Mouse (Mus musculus) neural tube, embryonic 12.5 days (tissue): Measurements from ENCODE around the gene Hck. TPM values are rescaled to one million over a fixed set of nuclear protein-coding genes. Genes with fewer than 3 reads are reported as not detected.
A peak's percentile ranks its signal among the peaks of the same experiment; 100 is the strongest.

ENCODE experiments used
- ATAC-seq: fragments of 200-750 bp; cut with Nextera tagmentation; 2 replicates; pipeline ENCODE4 v1.8.0; 2017; ENCODE audit warnings: low read depth, mild to moderate bottlenecking, moderate TSS enrichment, moderate library complexity; ENCODE audit not compliant: low FRiP score
- H3K27ac ChIP-seq: fragments of 300-500 bp; sonication (generic); 2 replicates; pipeline ENCODE4 v1.5.1; 2016
- H3K27me3 ChIP-seq: fragments of 300-500 bp; sonication (generic); replicated peaks from 2 replicates; pipeline ENCODE4 v1.6.1; 2016; ENCODE audit warnings: mild to moderate bottlenecking
- H3K36me3 ChIP-seq: fragments of 300-500 bp; sonication (generic); 2 replicates; pipeline ENCODE4 v1.6.1; 2016; ENCODE audit warnings: mild to moderate bottlenecking
- H3K4me1 ChIP-seq: fragments of 300-500 bp; sonication (generic); 2 replicates; pipeline ENCODE4 v1.6.1; 2016
- H3K4me2 ChIP-seq: fragments of 300-500 bp; sonication (generic); replicated peaks from 2 replicates; pipeline ENCODE4 v1.6.1; 2016; ENCODE audit warnings: mild to moderate bottlenecking
- H3K4me3 ChIP-seq: fragments of 300-500 bp; sonication (generic); 2 replicates; pipeline ENCODE4 v1.5.1; 2016
- H3K9ac ChIP-seq: fragments of 300-500 bp; sonication (generic); 2 replicates; pipeline ENCODE4 v1.6.1; 2016; ENCODE audit warnings: mild to moderate bottlenecking
- H3K9me3 ChIP-seq: fragments of 300-500 bp; sonication (generic); 2 replicates; pipeline ENCODE4 v1.6.1; 2016; ENCODE audit warnings: mild to moderate bottlenecking
- WGBS: fragments of 180-500 bp; shearing (Covaris S2); methylation state at CpG from one replicate; pipeline ENCODE4 v1.1.7; 2016; 5-methylcytosine and 5-hydroxymethylcytosine counted together
- polyA plus RNA-seq: library from polyadenylated mRNA; unstranded; fragments of >200 nt; fragmentation: Nextera tagmentation; extraction: Ambion mirVana; gene quantifications from 2 replicates; pipeline ENCODE4 v1.2.1, GENCODE M21; 2016

Gene Hck
- polyA plus RNA-seq, 1 experiment from 2014 or later = 2.5 TPM

DNA sequence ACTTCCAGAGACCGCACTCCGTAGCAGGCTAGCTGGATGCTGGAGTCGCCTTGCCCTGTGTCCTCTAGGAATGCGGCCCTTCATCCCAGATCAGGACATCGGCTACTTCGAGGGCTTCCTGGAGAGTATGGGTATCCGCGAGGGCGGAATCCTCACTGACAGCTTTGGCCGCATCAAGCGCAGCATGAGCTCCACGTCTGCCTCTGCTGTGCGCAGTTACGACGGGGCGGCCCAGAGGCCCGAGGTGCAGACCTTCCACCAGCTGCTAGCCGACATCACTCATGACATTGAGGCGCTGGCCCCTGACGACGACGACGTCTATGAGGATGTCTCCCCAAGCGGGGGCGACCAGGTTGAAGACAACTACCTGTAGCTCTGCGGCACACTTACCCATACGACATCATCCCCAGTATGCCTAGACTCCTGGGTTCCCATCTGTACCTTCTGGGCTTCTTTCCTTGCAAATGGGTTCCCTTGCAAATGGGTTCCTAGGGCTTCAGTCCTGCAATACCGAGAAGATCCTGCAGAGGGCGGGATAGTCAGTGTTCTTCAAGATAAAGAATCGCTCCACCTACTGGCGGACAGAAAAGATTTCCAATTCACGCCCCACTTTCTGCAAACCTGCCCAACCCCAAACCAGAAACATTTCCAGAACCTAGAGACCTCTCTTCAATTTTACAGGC is 27.3 kb upstream of the Hck start:
- H3K9me3 ChIP-seq = no peaks in the 10 kb centered on the region
- H3K4me1 ChIP-seq = no peaks in the 10 kb centered on the region
- 34% methylated on average over 32 of the region's 32 CpGs for WGBS
- no peak overlapping the region for H3K4me2 ChIP-seq
- H3K27ac ChIP-seq = no peak overlapping the region
- H3K36me3 ChIP-seq = no peaks in the 10 kb centered on the region
- H3K27me3 ChIP-seq = no peaks in the 10 kb centered on the region
- no peak overlapping the region for H3K4me3 ChIP-seq
- ATAC-seq = no peak
- H3K9ac ChIP-seq = no peak overlapping the region

DNA sequence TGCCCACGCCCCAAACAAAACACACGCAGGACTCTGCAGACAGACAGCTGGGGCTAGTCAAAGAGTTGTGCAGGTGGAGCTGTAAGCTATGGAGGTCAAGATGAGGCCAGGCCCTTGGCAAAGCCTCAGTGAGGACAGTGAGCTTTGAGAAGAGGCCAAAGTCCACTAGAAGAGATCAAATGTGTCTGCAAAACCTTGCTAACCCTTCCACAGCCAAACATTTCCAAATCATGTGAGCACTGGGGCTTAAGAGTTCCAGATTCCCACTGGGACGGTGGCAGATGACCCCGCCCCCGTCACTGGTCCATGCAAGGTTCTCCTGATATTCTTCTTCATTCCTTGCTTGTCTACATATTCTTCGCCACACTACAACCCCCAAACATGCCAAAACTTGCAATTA is 26.4 kb upstream of the Hck start:
- H3K9me3 ChIP-seq = no peaks in the 10 kb centered on the region
- ATAC-seq = no peak
- no peaks in the 10 kb centered on the region for H3K36me3 ChIP-seq
- no peak overlapping the region for H3K4me3 ChIP-seq
- WGBS = 86% methylated on average over 6 of the region's 6 CpGs
- H3K4me2 ChIP-seq = no peak overlapping the region
- H3K9ac ChIP-seq = no peak overlapping the region
- H3K4me1 ChIP-seq = no peaks in the 10 kb centered on the region
- no peak overlapping the region for H3K27ac ChIP-seq
- H3K27me3 ChIP-seq = no peaks in the 10 kb centered on the region

DNA sequence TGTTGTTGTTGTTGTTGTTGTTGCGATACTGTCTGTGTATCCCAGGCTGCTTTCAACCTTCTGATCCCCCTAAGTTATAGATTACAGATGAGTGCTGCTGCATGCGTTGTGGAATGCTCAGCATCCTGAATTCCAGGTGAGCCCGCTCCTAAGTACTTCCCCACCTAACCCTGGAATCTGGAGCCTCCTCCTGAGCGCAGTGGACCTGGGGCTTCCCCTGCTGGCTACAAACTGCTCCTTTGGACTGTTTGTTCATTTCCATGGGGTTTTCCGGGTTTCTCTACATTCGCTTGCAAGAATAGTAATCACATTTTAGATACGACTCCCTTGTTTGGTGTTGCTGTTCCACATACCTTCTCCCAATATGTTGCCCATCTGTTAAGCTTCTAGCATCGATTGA is 25.0 kb upstream of the Hck start:
- Histone ChIP-seq H3K4me2 (no peak overlapping the region), H3K9ac (no peak overlapping the region), H3K9me3 (no peaks in the 10 kb centered on the region), H3K36me3 (no peaks in the 10 kb centered on the region), H3K27ac (no peak overlapping the region), H3K4me3 (no peak overlapping the region), H3K27me3 (no peaks in the 10 kb centered on the region), H3K4me1 (no peaks in the 10 kb centered on the region)
- no peak for ATAC-seq
- 90% methylated on average over 8 of the region's 8 CpGs for WGBS

DNA sequence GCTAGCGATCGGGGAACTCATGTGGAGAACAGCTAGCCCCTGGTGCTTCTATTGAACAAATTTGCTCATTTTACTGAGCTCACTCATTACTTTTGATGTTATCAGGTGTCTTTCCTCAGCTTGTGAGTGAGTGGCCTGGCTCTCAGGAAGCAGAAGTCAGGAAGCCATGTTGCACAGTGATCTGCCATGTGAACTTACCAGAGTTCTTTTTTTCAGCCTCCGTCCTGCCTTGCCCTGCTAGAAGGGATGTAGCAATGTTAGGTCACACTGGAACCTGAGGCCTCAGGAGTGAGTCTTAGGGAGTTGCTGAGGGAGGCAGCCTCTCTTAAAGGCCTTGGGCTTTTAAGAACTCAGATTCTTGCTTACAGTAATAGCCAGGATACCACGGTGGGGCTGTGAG is 24.4 kb upstream of the Hck start:
- H3K4me1 ChIP-seq = no peaks in the 10 kb centered on the region
- no peaks in the 10 kb centered on the region for H3K36me3 ChIP-seq
- WGBS = 91% methylated on average over 4 of the region's 4 CpGs
- ATAC-seq = no peak
- no peak overlapping the region for H3K27ac ChIP-seq
- H3K4me2 ChIP-seq = no peak overlapping the region
- H3K9me3 ChIP-seq = no peaks in the 10 kb centered on the region
- no peaks in the 10 kb centered on the region for H3K27me3 ChIP-seq
- H3K9ac ChIP-seq = no peak overlapping the region
- H3K4me3 ChIP-seq = no peak overlapping the region

DNA sequence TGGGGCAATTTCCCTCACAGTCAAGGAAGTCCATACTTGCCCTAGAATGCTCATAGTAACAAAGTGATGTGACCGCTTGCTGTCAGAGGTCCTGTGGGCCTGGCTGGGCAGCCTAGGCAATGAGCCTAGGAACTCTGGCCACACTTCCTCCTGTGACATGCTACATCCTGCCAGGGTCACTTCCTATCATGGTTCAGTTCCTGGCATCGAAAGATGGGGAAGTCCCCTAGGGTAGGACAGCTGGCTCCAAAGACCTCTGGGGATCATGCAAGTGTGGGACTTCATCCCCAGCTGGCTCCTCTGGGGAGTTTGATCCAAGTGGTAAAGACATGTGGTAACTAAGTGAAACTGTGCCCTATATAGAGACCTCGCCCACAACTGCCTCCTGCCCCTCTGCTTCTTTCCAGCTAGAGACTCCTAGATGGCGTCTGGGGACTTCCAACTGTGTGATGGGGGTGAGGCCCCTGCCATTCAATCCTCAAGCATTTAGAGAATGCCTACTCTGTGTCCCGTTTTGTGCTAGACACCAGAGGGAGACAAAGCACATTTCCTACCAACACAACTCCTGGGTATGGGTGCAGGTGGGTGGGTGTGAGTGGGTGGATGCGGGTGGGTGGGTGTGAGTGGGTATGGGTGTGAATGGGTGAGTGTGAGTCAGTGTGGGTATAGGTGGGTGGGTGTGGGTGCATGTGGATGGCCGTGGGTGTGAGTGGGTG is 23.8 kb upstream of the Hck start:
- no peak overlapping the region for H3K9ac ChIP-seq
- no peaks in the 10 kb centered on the region for H3K4me1 ChIP-seq
- no peaks in the 10 kb centered on the region for H3K9me3 ChIP-seq
- WGBS = 62% methylated on average over 7 of the region's 7 CpGs
- H3K4me2 ChIP-seq = no peak overlapping the region
- no peaks in the 10 kb centered on the region for H3K36me3 ChIP-seq
- no peak overlapping the region for H3K27ac ChIP-seq
- H3K27me3 ChIP-seq = no peaks in the 10 kb centered on the region
- no peak for ATAC-seq
- no peak overlapping the region for H3K4me3 ChIP-seq

DNA sequence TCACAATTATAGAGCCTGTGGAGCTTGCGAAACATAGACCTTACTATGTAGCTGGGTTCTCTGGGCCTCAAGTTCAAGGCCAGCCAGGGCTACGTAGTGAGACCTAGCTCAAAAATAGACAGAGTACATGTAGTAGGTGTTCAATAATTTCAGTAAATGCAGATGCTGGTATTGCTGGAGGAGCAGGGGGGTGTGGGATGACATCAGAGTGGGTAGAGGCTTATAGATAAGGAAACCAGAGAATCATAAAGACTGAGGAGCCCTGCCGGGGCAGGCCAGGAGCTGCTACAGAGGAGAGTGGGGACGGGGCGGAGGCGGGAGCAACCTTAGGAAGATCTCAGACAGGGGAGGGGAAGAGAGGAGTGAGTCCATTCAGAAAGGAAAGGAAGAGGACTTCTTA is 22.7 kb upstream of the Hck start:
- 89% methylated on average over 6 of the region's 6 CpGs for WGBS
- Histone ChIP-seq H3K4me1 (no peaks in the 10 kb centered on the region), H3K27ac (no peak overlapping the region), H3K27me3 (no peaks in the 10 kb centered on the region), H3K4me2 (no peak overlapping the region), H3K9me3 (no peaks in the 10 kb centered on the region), H3K9ac (no peak overlapping the region), H3K4me3 (no peak overlapping the region), H3K36me3 (no peaks in the 10 kb centered on the region)
- ATAC-seq = no peak

- no peak overlapping the region for H3K9ac ChIP-seq
- H3K36me3 ChIP-seq = no peaks in the 10 kb centered on the region
- no peak for ATAC-seq
- H3K9me3 ChIP-seq = no peaks in the 10 kb centered on the region
- no peak overlapping the region for H3K27ac ChIP-seq
- no peak overlapping the region for H3K4me2 ChIP-seq
- H3K4me1 ChIP-seq = no peaks in the 10 kb centered on the region
- WGBS = 92% methylated on average over 4 of the region's 4 CpGs
- no peak overlapping the region for H3K4me3 ChIP-seq
- no peaks in the 10 kb centered on the region for H3K27me3 ChIP-seq
Observed at GRCm38 (mm10) chr2:153086166-153086565, 22.1 kb upstream of the Hck start.

- no peaks in the 10 kb centered on the region for H3K4me1 ChIP-seq
- no peak overlapping the region for H3K27ac ChIP-seq
- no peak overlapping the region for H3K9ac ChIP-seq
- no peaks in the 10 kb centered on the region for H3K9me3 ChIP-seq
- ATAC-seq = no peak
- no peaks in the 10 kb centered on the region for H3K27me3 ChIP-seq
- no peak overlapping the region for H3K4me2 ChIP-seq
- 88% methylated on average over 10 of the region's 10 CpGs for WGBS
- H3K4me3 ChIP-seq = no peak overlapping the region
- no peaks in the 10 kb centered on the region for H3K36me3 ChIP-seq
Observed at GRCm38 (mm10) chr2:153087091-153087490, 21.2 kb upstream of the Hck start.

GRCm38 (mm10) chr2:153089316-153089715 is 19.0 kb upstream of the Hck start:
- H3K4me3 ChIP-seq = no peak overlapping the region
- ATAC-seq = no peak
- H3K27me3 ChIP-seq = no peaks in the 10 kb centered on the region
- H3K4me1 ChIP-seq = no peaks in the 10 kb centered on the region
- no peaks in the 10 kb centered on the region for H3K36me3 ChIP-seq
- no peak overlapping the region for H3K4me2 ChIP-seq
- H3K9ac ChIP-seq = no peak overlapping the region
- WGBS = 57% methylated on average over 2 of the region's 2 CpGs
- no peaks in the 10 kb centered on the region for H3K9me3 ChIP-seq
- no peak overlapping the region for H3K27ac ChIP-seq

- H3K4me1 ChIP-seq = no peaks in the 10 kb centered on the region
- no peak overlapping the region for H3K27ac ChIP-seq
- no peak for ATAC-seq
- H3K4me3 ChIP-seq = no peak overlapping the region
- H3K9ac ChIP-seq = no peak overlapping the region
- H3K9me3 ChIP-seq = no peaks in the 10 kb centered on the region
- no peaks in the 10 kb centered on the region for H3K27me3 ChIP-seq
- no peaks in the 10 kb centered on the region for H3K36me3 ChIP-seq
- H3K4me2 ChIP-seq = no peak overlapping the region
- 38% methylated on average over 10 of the region's 10 CpGs for WGBS
Observed at GRCm38 (mm10) chr2:153090551-153091165, 17.6 kb upstream of the Hck start.

GRCm38 (mm10) chr2:153107046-153107766 is 1.1 kb upstream of the Hck start:
- no peak for ATAC-seq
- peak overlapping the region; percentile 79 for H3K4me2 ChIP-seq
- peaks cover 38% of the 10 kb centered on the region for H3K27me3 ChIP-seq
- H3K9ac ChIP-seq = no peak overlapping the region
- no peak overlapping the region for H3K27ac ChIP-seq
- H3K36me3 ChIP-seq = no peaks in the 10 kb centered on the region
- no peak overlapping the region for H3K4me3 ChIP-seq
- H3K9me3 ChIP-seq = no peaks in the 10 kb centered on the region
- WGBS = 33% methylated on average over 23 of the region's 23 CpGs
- H3K4me1 ChIP-seq = peaks cover 12% of the 10 kb centered on the region

GRCm38 (mm10) chr2:153107802-153108201 is 466 bp upstream of the Hck start:
- 2% methylated on average over 15 of the region's 15 CpGs for WGBS
- peak overlapping the region; percentile 34; the same call in 1 of the 2 replicates for H3K4me3 ChIP-seq
- no peak for ATAC-seq

More at GRCm38 (mm10) chr2:153107802-153108201, 466 bp upstream of the Hck start:
- Histone ChIP-seq H3K9me3 (no peaks in the 10 kb centered on the region), H3K36me3 (no peaks in the 10 kb centered on the region), H3K27me3 (peaks cover 38% of the 10 kb centered on the region), H3K9ac (no peak overlapping the region), H3K4me1 (peaks cover 12% of the 10 kb centered on the region), H3K4me2 (peak overlapping the region; percentile 79), H3K27ac (no peak overlapping the region)
